Comparison of ENCODE assay signal across 20 mouse cellular contexts in genomic region chr16:33127052-33127451, GRCm38 (mm10). TPM values are rescaled to one million over a fixed set of nuclear protein-coding genes. Genes with fewer than 3 reads are reported as not detected.
DNase-seq lines count a peak whose midpoint lies in the region; ATAC-seq and TF ChIP-seq lines count a peak whose summit lies in the region.
"Had no signal": no experiment of that assay in that cellular context is flagged by ENCODE, and none has a peak within 500 bp of the region (broad histone marks: within the 10 kb centered on the region; RNA-seq: fewer than 3 reads in every experiment).

No protein-coding gene starts in this region.

- WGBS in hindbrain, postnatal 0 days, result 51% methylated on average over 6 of the region's 6 CpGs
- WGBS in hindbrain, embryonic 13.5 days, result 82% methylated on average over 6 of the region's 6 CpGs

- no peak overlapping the region for H3K4me3 ChIP-seq in hindbrain, postnatal 0 days (ENCODE audit: low read length)
- H3K4me3 ChIP-seq in hindbrain, embryonic 13.5 days, result no peak overlapping the region
- H3K4me3 ChIP-seq: erythroblast, embryonic 14.5 days; forebrain, embryonic 13.5 days; heart, embryonic 15.5 days; midbrain, embryonic 12.5 days had no signal

- peaks cover 11% of the 10 kb centered on the region; the same call in 1 of the 2 replicates for H3K36me3 ChIP-seq in hindbrain, postnatal 0 days (ENCODE audit: insufficient read depth, low read length)
- H3K36me3 ChIP-seq in hindbrain, embryonic 13.5 days, result peaks cover 27% of the 10 kb centered on the region
- H3K36me3 ChIP-seq: heart, embryonic 15.5 days had no signal

- no peak for TF ChIP-seq CTCF in hindbrain, postnatal 0 days (IDR thresholded peaks at IDR 0.05; ENCODE audit: low read depth)

- no peaks in the 10 kb centered on the region for H3K4me1 ChIP-seq in hindbrain, postnatal 0 days (ENCODE audit: insufficient read depth, low read length)
- H3K4me1 ChIP-seq in hindbrain, embryonic 13.5 days (replicated peaks), result peaks cover 7% of the 10 kb centered on the region; the same call in 1 of the 2 replicates
- H3K4me1 ChIP-seq: midbrain, embryonic 12.5 days had no signal

- no peak overlapping the region for H3K4me2 ChIP-seq in hindbrain, postnatal 0 days (ENCODE audit: low read depth, low read length)
- no peak overlapping the region for H3K4me2 ChIP-seq in hindbrain, embryonic 13.5 days
- H3K4me2 ChIP-seq: forebrain, embryonic 13.5 days; heart, embryonic 15.5 days; liver, embryonic 11.5 days; midbrain, embryonic 12.5 days had no signal

- H3K27me3 ChIP-seq in hindbrain, postnatal 0 days (ENCODE audit: insufficient read depth, low read length), result no peaks in the 10 kb centered on the region
- H3K27me3 ChIP-seq in hindbrain, embryonic 13.5 days, result no peaks in the 10 kb centered on the region
- H3K27me3 ChIP-seq: forebrain, embryonic 13.5 days; heart, embryonic 15.5 days; midbrain, embryonic 12.5 days had no signal

- H3K9ac ChIP-seq in hindbrain, postnatal 0 days (replicated peaks; ENCODE audit: low read length), result no peak overlapping the region
- H3K9ac ChIP-seq in hindbrain, embryonic 13.5 days, result no peak overlapping the region
- H3K9ac ChIP-seq: forebrain, embryonic 13.5 days; heart, embryonic 15.5 days; midbrain, embryonic 12.5 days had no signal

- ATAC-seq in hindbrain, postnatal 0 days, result peak; percentile 36; the same call in 1 of the 2 replicates
- no peak for ATAC-seq in hindbrain, embryonic 13.5 days (ENCODE audit: low FRiP score)
- ATAC-seq in CD4-positive, CD25-positive, alpha-beta regulatory T cell, adult 4 months, result no peak
- ATAC-seq: forebrain, embryonic 13.5 days had no signal

- peak; percentile 46 to 58 for DNase-seq in cerebellum, postnatal 10 days
- no peak for DNase-seq in cerebellum, adult 11 months
- peak; percentile 49 for DNase-seq in hindbrain, postnatal 0 days (ENCODE audit: low spot score)
- peak; percentile 17 for DNase-seq in forelimb bud, embryonic 11.5 days (ENCODE audit: low read depth, low spot score)
- DNase-seq in skeletal muscle tissue, adult 2 months (ENCODE audit: low read depth, low spot score), result peak; percentile 9
- DNase-seq in adrenal gland, postnatal 14 days, result no peak
- DNase-seq: adrenal gland, postnatal 25 days; cerebellum, adult 9-10 months; kidney, adult 9 months; kidney, postnatal 14 days; lung, adult 18-20 months; lung, postnatal 14 days; thymus, postnatal 36 days had no signal

- no peak overlapping the region for H3K27ac ChIP-seq in hindbrain, postnatal 0 days
- H3K27ac ChIP-seq in hindbrain, embryonic 13.5 days, result no peak overlapping the region
- H3K27ac ChIP-seq: forebrain, embryonic 13.5 days; heart, embryonic 15.5 days; midbrain, embryonic 12.5 days had no signal

- no peaks in the 10 kb centered on the region for H3K9me3 ChIP-seq in hindbrain, postnatal 0 days (ENCODE audit: low read length)
- no peaks in the 10 kb centered on the region for H3K9me3 ChIP-seq in hindbrain, embryonic 13.5 days
- H3K9me3 ChIP-seq: forebrain, embryonic 13.5 days; heart, embryonic 15.5 days; midbrain, embryonic 12.5 days had no signal

RNA-seq across cellular contexts. Expression of gene Osbpl11, which starts 57.8 kb away (rescaled TPM):
- total RNA-seq in hindbrain, postnatal 0 days (2014; rRNA removed), result 23.6 and 25.0 TPM in 2 replicates
- 10.8 and 10.9 TPM in 2 replicates for polyA plus RNA-seq in hindbrain, postnatal 0 days (2015; fragmentation: Nextera tagmentation; extraction: Ambion mirVana)
- 17.0 and 18.3 TPM in 2 replicates for polyA plus RNA-seq in hindbrain, embryonic 13.5 days (2015; fragmentation: Nextera tagmentation; extraction: Ambion mirVana)
- total RNA-seq in adrenal gland, postnatal 14 days (2021), result 46.1 and 59.0 TPM in 2 replicates
- polyA plus RNA-seq in CD4-positive, CD25-positive, alpha-beta regulatory T cell, adult 4 months (2017; shearing (Covaris generic)), result 1 to 10 TPM; 5.1 to 8.6 TPM

Comparison
In these comparisons a context has a peak if more than half of its experiments do, and no peak if none do; other contexts are left out.
1. DNase-seq: peak in cerebellum, postnatal 10 days (2 of 2), hindbrain, postnatal 0 days (single experiment), forelimb bud, embryonic 11.5 days (single experiment) and skeletal muscle tissue, adult 2 months (single experiment); none in cerebellum, adult 11 months (single experiment) and adrenal gland, postnatal 14 days (single experiment).